Mouse (Mus musculus) 3134 (cell line): ENCODE measurements around the gene Hal.

ENCODE experiments used
- DNase-seq: peaks from one replicate; pipeline ENCODE4 v3.0.0-alpha.2; 2011; ENCODE audit warnings: low spot score; ENCODE audit not compliant: insufficient read length; ENCODE audit errors: extremely low read depth

The Hal gene

DNA sequence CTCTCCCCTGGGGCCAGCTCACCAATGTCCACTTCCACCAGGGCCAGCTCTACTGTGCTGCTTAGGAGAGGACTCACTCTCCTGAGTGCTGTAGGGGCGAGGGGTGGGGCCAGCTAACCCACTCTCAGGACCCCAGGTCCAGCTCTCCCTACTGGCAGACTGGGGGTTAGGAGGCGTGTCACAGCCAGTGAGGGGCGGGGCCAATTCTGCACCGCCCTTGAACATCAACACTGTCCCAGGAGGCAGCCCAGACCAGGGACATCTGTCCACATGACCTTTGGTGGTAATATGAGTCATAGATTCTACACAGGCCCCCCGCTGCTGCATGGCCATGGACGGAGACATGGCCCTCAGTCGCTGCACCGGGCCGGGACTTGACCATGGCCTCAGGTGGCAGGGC is 71.2 kb downstream of the Hal start:
- DNase-seq, result peak; percentile 70

DNA sequence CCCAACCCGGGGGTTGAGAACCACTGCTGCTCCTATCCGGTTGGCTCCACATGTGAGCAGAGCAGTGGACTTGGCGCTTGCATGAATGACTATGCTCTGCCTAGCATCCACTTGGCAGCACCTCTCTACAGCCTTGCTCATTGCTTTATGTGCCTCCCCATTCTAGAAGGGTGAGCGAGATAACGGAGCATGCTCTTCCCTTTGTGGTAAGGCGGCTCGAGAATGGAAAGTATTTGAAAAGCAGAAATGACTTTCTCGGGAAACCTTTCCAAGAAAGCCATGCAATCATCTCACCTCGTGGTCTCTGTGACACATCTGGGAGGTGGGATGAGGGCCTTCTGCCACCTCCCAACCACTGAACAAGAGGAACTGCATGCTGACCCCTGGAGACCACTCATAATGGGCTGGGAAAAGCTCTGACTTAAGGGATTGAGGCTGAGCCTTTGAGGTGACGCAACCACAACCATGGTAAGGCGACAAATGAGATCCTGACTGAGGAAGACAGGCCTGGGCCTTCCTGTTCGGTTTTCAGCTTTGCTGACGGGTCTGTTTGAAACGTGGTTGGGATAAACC is 76.0 kb downstream of the Hal start:
- no peak for DNase-seq

DNA sequence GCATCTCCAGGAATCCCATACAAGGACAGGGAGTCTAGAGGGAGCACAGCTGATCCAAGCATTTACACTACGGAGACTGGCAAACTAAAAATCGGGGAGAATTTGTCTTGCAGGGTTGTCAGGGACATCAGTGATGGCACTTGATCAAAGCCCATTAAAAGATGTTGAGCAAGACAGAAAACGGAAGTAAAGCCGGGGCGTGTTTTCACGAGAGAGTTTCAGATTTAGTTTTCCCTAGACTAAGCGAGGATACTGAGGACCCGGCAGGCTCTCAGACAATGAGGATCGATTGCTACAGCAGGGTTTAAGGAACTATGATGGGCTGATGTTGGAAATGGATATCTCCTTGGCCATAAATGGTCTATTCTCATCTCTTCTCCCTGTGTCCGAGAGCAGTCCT is 78.5 kb downstream of the Hal start:
- no peak for DNase-seq

DNA sequence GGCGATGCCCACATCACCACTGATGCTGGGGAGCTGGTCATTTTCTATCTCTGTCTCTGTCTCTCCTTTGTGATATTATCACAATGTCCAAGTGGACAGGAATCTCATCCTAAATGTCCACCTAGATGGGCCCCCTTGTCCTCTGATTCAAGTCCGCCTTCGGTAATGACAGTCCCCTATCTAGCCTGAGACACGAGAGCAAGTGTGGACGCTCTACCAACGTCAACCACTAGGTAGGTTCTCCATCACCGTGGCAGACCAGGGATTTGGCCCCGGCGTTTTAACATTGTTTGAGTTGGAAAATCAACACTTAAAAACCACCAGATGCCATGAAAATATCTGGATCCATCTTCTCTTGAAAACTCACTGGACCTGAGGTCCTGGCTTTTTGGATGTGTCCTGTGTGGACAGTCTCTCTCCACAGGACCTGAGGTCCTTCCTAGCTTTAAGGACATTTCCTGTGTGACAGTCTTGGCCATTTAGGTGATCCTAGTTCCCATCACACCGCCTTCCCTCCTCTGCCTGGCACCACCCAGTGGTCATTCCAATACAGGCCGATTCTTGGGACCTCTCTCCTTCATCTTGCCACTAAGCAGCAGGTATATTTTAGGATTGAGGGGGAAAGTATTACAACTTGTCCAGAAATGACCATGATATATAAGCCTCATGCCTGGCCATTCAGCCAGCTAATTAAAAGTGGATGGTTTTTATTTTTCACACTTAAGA is 79.4 kb downstream of the Hal start:
- DNase-seq, result no peak

DNA sequence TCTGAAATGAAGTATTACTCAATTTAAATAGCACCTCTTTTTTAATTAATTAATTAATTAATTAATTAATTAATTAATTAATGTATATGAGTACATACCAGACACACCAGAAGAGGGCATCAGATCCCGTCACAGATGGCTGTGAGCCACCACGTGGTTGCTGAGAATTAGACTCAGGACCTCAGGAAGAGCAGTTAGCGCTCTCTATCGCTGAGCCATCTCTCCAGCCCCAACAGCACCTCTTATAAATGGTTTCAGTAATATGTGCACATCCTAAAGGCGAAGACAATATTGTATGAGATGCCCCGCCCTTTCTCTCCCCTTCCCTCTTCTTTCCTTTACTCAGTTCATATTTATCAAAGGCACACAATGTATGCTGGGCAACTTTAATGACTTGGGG is 80.1 kb downstream of the Hal start:
- no peak for DNase-seq
